In genomic region chr2:25372644-25373391, GRCm38 (mm10) we compare ENCODE assay signal across 9 mouse cellular contexts. TPM values are rescaled to one million over a fixed set of nuclear protein-coding genes. Genes with fewer than 3 reads are reported as not detected.
A peak's percentile ranks its signal among the peaks of the same experiment; 100 is the strongest.
DNase-seq lines count a peak whose midpoint lies in the region; ATAC-seq and TF ChIP-seq lines count a peak whose summit lies in the region.
"Had no signal": no experiment of that assay in that cellular context is flagged by ENCODE, and none has a peak within 500 bp of the region (broad histone marks: within the 10 kb centered on the region; RNA-seq: fewer than 3 reads in every experiment).

No protein-coding gene starts in this region.

- H3K9me3 ChIP-seq in heart, embryonic 14.5 days (ENCODE audit: control insufficient read depth, low read length), result no peaks in the 10 kb centered on the region
- H3K9me3 ChIP-seq in hindbrain, postnatal 0 days (ENCODE audit: low read length), result no peaks in the 10 kb centered on the region
- no peaks in the 10 kb centered on the region for H3K9me3 ChIP-seq in midbrain, embryonic 14.5 days (ENCODE audit: control insufficient read depth, low read length)

- peak overlapping the region; percentile 72 to 73 for H3K4me3 ChIP-seq in heart, embryonic 14.5 days (ENCODE audit: control insufficient read depth in 1 of 2, insufficient read depth in 1 of 2, low read depth in 1 of 2, low read length in 2 of 2)
- H3K4me3 ChIP-seq in hindbrain, postnatal 0 days (ENCODE audit: low read length), result peak overlapping the region; percentile 70
- H3K4me3 ChIP-seq in midbrain, embryonic 14.5 days (replicated peaks; ENCODE audit: low read depth, low read length), result peak overlapping the region; percentile 67

- no peak overlapping the region for H3K27ac ChIP-seq in heart, embryonic 14.5 days (replicated peaks in 1 of 2; ENCODE audit: control insufficient read depth in 1 of 2, insufficient read depth in 1 of 2, low read depth in 2 of 2, low read length in 2 of 2)
- H3K27ac ChIP-seq in hindbrain, postnatal 0 days, result peak overlapping the region; percentile 56; the same call in 1 of the 2 replicates
- no peak overlapping the region for H3K27ac ChIP-seq in midbrain, embryonic 14.5 days (replicated peaks; ENCODE audit: low read depth, low read length)

- no peak for DNase-seq in heart, adult 8-10 months (ENCODE audit: low spot score)
- DNase-seq in c-Kit-negative CD71-positive TER-119-positive erythroid progenitor cells, embryonic 14.5 days (ENCODE audit: low read depth, low spot score), result peak; percentile 57
- no peak for DNase-seq in hindbrain, postnatal 0 days (ENCODE audit: low spot score)
- no peak for DNase-seq in midbrain, embryonic 14.5 days
- DNase-seq in urinary bladder, postnatal 14 days (ENCODE audit: low spot score), result no peak
- no peak for DNase-seq in frontal cortex, postnatal 36 days (ENCODE audit: low spot score in 2 of 2)
- DNase-seq in lung, postnatal 36 days, result no peak

- H3K9ac ChIP-seq in heart, embryonic 14.5 days (ENCODE audit: low read length), result peak overlapping the region; percentile 77
- H3K9ac ChIP-seq in hindbrain, postnatal 0 days (replicated peaks; ENCODE audit: low read length), result peak overlapping the region; percentile 67
- H3K9ac ChIP-seq in midbrain, embryonic 14.5 days (replicated peaks; ENCODE audit: low read length), result peak overlapping the region; percentile 55

- H3K4me2 ChIP-seq in heart, embryonic 14.5 days (ENCODE audit: low read length), result peak overlapping the region; percentile 99
- peak overlapping the region; percentile 98 for H3K4me2 ChIP-seq in hindbrain, postnatal 0 days (ENCODE audit: low read depth, low read length)
- H3K4me2 ChIP-seq in midbrain, embryonic 14.5 days (ENCODE audit: low read length), result peak overlapping the region; percentile 97

- no peak for TF ChIP-seq CTCF in hindbrain, postnatal 0 days (IDR thresholded peaks at IDR 0.05; ENCODE audit: low read depth)

- peaks cover 27% of the 10 kb centered on the region for H3K36me3 ChIP-seq in heart, embryonic 14.5 days (ENCODE audit: control insufficient read depth, insufficient read depth, low read length)
- no peaks in the 10 kb centered on the region for H3K36me3 ChIP-seq in hindbrain, postnatal 0 days (ENCODE audit: insufficient read depth, low read length)
- H3K36me3 ChIP-seq in midbrain, embryonic 14.5 days (ENCODE audit: control insufficient read depth, insufficient read depth, low read length), result no peaks in the 10 kb centered on the region

- H3K27me3 ChIP-seq in heart, embryonic 14.5 days (ENCODE audit: control insufficient read depth, insufficient read depth, low read length), result peaks cover 3% of the 10 kb centered on the region; the same call in 1 of the 2 replicates
- H3K27me3 ChIP-seq in hindbrain, postnatal 0 days (ENCODE audit: insufficient read depth, low read length), result no peaks in the 10 kb centered on the region
- no peaks in the 10 kb centered on the region for H3K27me3 ChIP-seq in midbrain, embryonic 14.5 days (ENCODE audit: control insufficient read depth, insufficient read depth, low read length)
- H3K27me3 ChIP-seq: Patski had no signal

- WGBS in heart, embryonic 14.5 days, result 2% methylated on average over 42 of the region's 42 CpGs
- WGBS in hindbrain, postnatal 0 days, result 2% methylated on average over 42 of the region's 42 CpGs
- WGBS in midbrain, embryonic 14.5 days, result 3% methylated on average over 42 of the region's 42 CpGs

- peak; percentile 6; the same call in 1 of the 2 replicates for ATAC-seq in heart, embryonic 14.5 days (ENCODE audit: insufficient number of reproducible peaks, insufficient read depth, low FRiP score, low read depth)
- ATAC-seq in hindbrain, postnatal 0 days, result no peak
- ATAC-seq in midbrain, embryonic 14.5 days (ENCODE audit: low FRiP score, low TSS enrichment), result no peak; the same call in 1 of the 2 replicates

- peaks cover 13 to 22% of the 10 kb centered on the region in 2 experiments for H3K4me1 ChIP-seq in heart, embryonic 14.5 days (ENCODE audit: control insufficient read depth in 2 of 2, insufficient read depth in 2 of 2, low read length in 2 of 2)
- H3K4me1 ChIP-seq in hindbrain, postnatal 0 days (ENCODE audit: insufficient read depth, low read length), result peaks cover 3% of the 10 kb centered on the region; the same call in 1 of the 2 replicates
- peaks cover 16% of the 10 kb centered on the region; the same call in 1 of the 2 replicates for H3K4me1 ChIP-seq in midbrain, embryonic 14.5 days (ENCODE audit: control insufficient read depth, insufficient read depth, low read length)

RNA-seq across cellular contexts. Expression of gene Sapcd2, which starts 0.7 kb away (rescaled TPM):
- 14.4 and 17.7 TPM in 2 replicates for polyA plus RNA-seq in heart, embryonic 14.5 days (2014; fragmentation: Nextera tagmentation; extraction: Ambion mirVana)
- total RNA-seq in heart, adult 8-10 months (2022), result not detected
- total RNA-seq in hindbrain, postnatal 0 days (2014; rRNA removed), result 38.1 and 40.2 TPM in 2 replicates
- polyA plus RNA-seq in hindbrain, postnatal 0 days (2015; fragmentation: Nextera tagmentation; extraction: Ambion mirVana), result 20.2 and 22.0 TPM in 2 replicates
- 13.0 and 15.4 TPM in 2 replicates for polyA plus RNA-seq in midbrain, embryonic 14.5 days (2014; fragmentation: Nextera tagmentation; extraction: Ambion mirVana)

RNA-seq across cellular contexts. Expression of gene Uap1l1, which starts 7.3 kb away (rescaled TPM):
- polyA plus RNA-seq in heart, embryonic 14.5 days (2014; fragmentation: Nextera tagmentation; extraction: Ambion mirVana), result 17.6 and 18.3 TPM in 2 replicates
- total RNA-seq in heart, adult 8-10 months (2022), result 10 to 100 TPM in 1 of 4 experiments, 1 to 10 TPM in 3; 8.9 to 10.7 (median 9.5) TPM
- total RNA-seq in hindbrain, postnatal 0 days (2014; rRNA removed), result 5.8 and 7.5 TPM in 2 replicates
- 15.6 and 18.5 TPM in 2 replicates for polyA plus RNA-seq in hindbrain, postnatal 0 days (2015; fragmentation: Nextera tagmentation; extraction: Ambion mirVana)
- 2.6 and 5.3 TPM in 2 replicates for polyA plus RNA-seq in midbrain, embryonic 14.5 days (2014; fragmentation: Nextera tagmentation; extraction: Ambion mirVana)

RNA-seq across cellular contexts. Expression of gene Dpp7, which starts 16.7 kb away (rescaled TPM):
- polyA plus RNA-seq in heart, embryonic 14.5 days (2014; fragmentation: Nextera tagmentation; extraction: Ambion mirVana), result 11.5 and 12.4 TPM in 2 replicates
- 1 to 10 TPM; 3.8 to 5.2 (median 5.1) TPM for total RNA-seq in heart, adult 8-10 months (2022)
- total RNA-seq in hindbrain, postnatal 0 days (2014; rRNA removed), result 19.0 and 30.0 TPM in 2 replicates
- polyA plus RNA-seq in hindbrain, postnatal 0 days (2015; fragmentation: Nextera tagmentation; extraction: Ambion mirVana), result 24.7 and 27.8 TPM in 2 replicates
- polyA plus RNA-seq in midbrain, embryonic 14.5 days (2014; fragmentation: Nextera tagmentation; extraction: Ambion mirVana), result 19.2 and 19.8 TPM in 2 replicates

RNA-seq across cellular contexts. Expression of gene Entpd2, which starts 22.9 kb away (rescaled TPM):
- 0.81 and 0.85 TPM in 2 replicates for polyA plus RNA-seq in heart, embryonic 14.5 days (2014; fragmentation: Nextera tagmentation; extraction: Ambion mirVana)
- 10 to 100 TPM; 11.6 to 14.4 (median 12.6) TPM for total RNA-seq in heart, adult 8-10 months (2022)
- 8.4 and 12.9 TPM in 2 replicates for total RNA-seq in hindbrain, postnatal 0 days (2014; rRNA removed)
- 10.8 and 12.3 TPM in 2 replicates for polyA plus RNA-seq in hindbrain, postnatal 0 days (2015; fragmentation: Nextera tagmentation; extraction: Ambion mirVana)
- 2.0 and 2.1 TPM in 2 replicates for polyA plus RNA-seq in midbrain, embryonic 14.5 days (2014; fragmentation: Nextera tagmentation; extraction: Ambion mirVana)

RNA-seq across cellular contexts. Expression of gene Npdc1, which starts 26.3 kb away (rescaled TPM):
- polyA plus RNA-seq in heart, embryonic 14.5 days (2014; fragmentation: Nextera tagmentation; extraction: Ambion mirVana), result 29.3 and 29.5 TPM in 2 replicates
- 10 to 100 TPM; 25.3 to 35.8 (median 33.6) TPM for total RNA-seq in heart, adult 8-10 months (2022)
- total RNA-seq in hindbrain, postnatal 0 days (2014; rRNA removed), result 249 and 289 TPM in 2 replicates
- 416 and 422 TPM in 2 replicates for polyA plus RNA-seq in hindbrain, postnatal 0 days (2015; fragmentation: Nextera tagmentation; extraction: Ambion mirVana)
- polyA plus RNA-seq in midbrain, embryonic 14.5 days (2014; fragmentation: Nextera tagmentation; extraction: Ambion mirVana), result 374 and 422 TPM in 2 replicates
